Mouse (Mus musculus): ENCODE results near the gene Exoc6b. TPM values are rescaled to one million over a fixed set of nuclear protein-coding genes. Genes with fewer than 3 reads are reported as not detected.

The Exoc6b gene
- polyA plus RNA-seq, 1 experiment from 2014 or later: 53.0 TPM

DNA sequence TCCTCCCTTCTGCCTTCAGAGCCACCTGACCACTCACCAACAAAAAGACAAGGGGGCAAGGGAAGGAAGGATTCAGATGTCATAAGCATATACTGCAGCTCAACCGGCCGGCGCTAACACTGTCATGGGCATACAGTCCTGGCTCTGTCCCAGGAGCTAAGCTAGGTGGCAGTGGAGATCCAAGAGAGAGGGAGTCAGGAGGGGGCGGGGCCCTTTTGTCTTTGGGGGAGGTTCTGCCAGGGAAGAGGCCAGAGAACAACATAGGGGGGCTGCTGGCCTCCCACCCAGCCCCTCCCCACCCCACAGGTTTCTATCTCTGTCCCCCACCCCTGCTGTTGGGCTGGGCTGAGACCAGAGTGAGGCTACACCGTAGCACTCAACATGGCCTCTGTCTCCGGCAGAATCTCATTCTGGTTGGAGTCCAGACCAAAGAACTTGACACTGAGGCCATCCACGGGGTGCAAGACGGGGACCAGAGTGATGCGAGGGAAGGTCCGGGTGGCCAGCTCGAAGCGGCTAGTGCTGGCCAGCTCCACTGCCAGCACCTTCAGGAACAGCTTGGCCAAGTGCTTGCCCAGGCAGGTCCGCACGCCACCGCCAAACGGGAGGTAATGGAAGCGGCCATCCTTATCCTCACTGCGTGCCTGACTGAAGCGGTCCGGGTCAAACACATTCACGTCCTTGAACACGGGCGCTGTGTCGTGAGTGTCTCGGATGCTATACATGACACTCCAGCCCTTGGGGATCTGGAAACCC lies 495.2 kb downstream of the Exoc6b start:
- Histone ChIP-seq H3K27ac (replicated peaks) (no peak overlapping the region), H3K4me1 (replicated peaks) (peaks cover 23% of the 10 kb centered on the region), H3K9ac (no peak overlapping the region), H3K27me3 (peaks cover 12% of the 10 kb centered on the region; the same call in 1 of the 2 replicates), H3K4me3 (peak overlapping the region; percentile 15; the same call in 1 of the 2 replicates), H3K4me2 (peak overlapping the region; percentile 36), H3K9me3 (no peaks in the 10 kb centered on the region), H3K36me3 (no peaks in the 10 kb centered on the region)
- peak; percentile 42; the same call in 1 of the 2 replicates for ATAC-seq (ENCODE audit: low FRiP score, low read depth)
- WGBS: 39% methylated on average over 25 of the region's 25 CpGs

DNA sequence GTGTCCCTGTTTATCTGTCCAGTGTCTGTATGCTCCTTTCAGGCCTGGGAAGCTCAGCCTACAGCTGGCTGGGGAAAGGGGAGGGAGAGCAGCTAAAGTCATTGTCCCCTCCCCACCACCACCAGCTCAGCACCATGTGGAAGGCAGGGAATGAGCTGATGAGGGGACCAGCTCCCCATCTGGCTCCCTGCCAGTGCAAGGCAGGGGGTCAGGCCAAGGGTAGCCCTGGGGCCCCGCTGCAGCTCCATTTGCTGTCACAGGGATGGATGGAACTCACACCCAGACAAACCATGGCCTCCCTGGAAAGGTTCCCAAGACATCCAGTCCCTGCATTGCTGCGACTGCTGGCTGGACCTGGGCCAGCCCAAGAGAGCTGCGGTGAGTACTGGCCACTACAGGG lies 499.3 kb downstream of the Exoc6b start:
- Histone ChIP-seq H3K27me3 (peaks cover 2% of the 10 kb centered on the region; the same call in 1 of the 2 replicates), H3K4me1 (replicated peaks) (peaks cover 24% of the 10 kb centered on the region), H3K9ac (no peak overlapping the region), H3K9me3 (no peaks in the 10 kb centered on the region), H3K36me3 (no peaks in the 10 kb centered on the region), H3K4me3 (no peak overlapping the region), H3K4me2 (no peak overlapping the region), H3K27ac (replicated peaks) (no peak overlapping the region)
- 0 out of 2 replicates have a peak, but pooled peaks have one; percentile 39 for ATAC-seq (ENCODE audit: low FRiP score, low read depth)
- WGBS: 31% methylated on average over 3 of the region's 3 CpGs

DNA sequence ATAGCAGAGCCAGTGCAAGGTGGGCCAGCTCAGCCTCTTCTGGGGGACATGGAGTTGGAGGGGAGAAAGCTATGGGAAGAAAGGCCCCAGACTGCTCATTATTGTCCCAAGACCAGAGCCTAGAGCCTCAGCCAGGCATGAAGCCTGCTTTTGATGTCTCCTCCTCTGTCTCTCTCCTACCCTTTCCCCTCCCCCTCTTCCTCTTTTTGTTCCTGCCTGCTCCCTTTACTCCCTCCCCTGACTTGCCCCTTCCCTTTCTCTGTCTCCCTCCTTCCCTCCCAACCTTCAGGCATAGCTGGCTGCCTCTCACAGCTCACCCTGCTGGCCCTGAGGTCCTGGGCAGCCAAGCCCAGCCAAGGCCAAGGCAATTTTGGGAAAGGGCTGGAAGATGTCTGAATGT lies 499.7 kb downstream of the Exoc6b start:
- H3K4me3 ChIP-seq: no peak overlapping the region
- no peak for ATAC-seq (ENCODE audit: low FRiP score, low read depth)
- H3K9ac ChIP-seq: no peak overlapping the region
- H3K27me3 ChIP-seq: peaks cover 6% of the 10 kb centered on the region; the same call in 1 of the 2 replicates
- no peak overlapping the region for H3K4me2 ChIP-seq
- no peak overlapping the region for H3K27ac ChIP-seq (replicated peaks)
- no peaks in the 10 kb centered on the region for H3K9me3 ChIP-seq
- H3K4me1 ChIP-seq (replicated peaks): peaks cover 24% of the 10 kb centered on the region
- no peaks in the 10 kb centered on the region for H3K36me3 ChIP-seq

DNA sequence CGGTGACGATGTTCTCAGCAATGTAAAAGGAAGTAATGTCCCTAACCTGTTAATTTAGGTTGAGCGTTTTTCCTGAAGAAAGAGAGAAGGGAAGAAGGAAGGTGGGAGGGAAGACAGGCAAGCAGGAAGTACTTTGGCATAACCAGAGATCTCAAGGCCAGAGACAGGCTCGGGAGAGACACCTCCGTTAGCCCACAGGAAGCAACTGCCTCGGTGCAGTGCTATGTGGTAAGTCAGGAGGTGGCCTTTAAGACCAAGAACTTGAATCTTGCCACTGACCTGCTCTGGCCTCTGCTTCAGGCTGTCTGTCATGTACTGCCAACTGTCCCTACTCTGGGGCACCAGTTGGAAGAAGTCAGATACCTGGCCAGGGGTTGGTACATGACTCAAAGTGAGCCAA lies 500.4 kb downstream of the Exoc6b start:
- H3K27ac ChIP-seq (replicated peaks): no peak overlapping the region
- no peak overlapping the region for H3K4me3 ChIP-seq
- no peak overlapping the region for H3K9ac ChIP-seq
- H3K27me3 ChIP-seq: peaks cover 6% of the 10 kb centered on the region; the same call in 1 of the 2 replicates
- no peak overlapping the region for H3K4me2 ChIP-seq
- ATAC-seq (ENCODE audit: low FRiP score, low read depth): no peak
- no peaks in the 10 kb centered on the region for H3K9me3 ChIP-seq
- 81% methylated on average over 6 of the region's 6 CpGs for WGBS
- peaks cover 17% of the 10 kb centered on the region for H3K4me1 ChIP-seq (replicated peaks)
- no peaks in the 10 kb centered on the region for H3K36me3 ChIP-seq

Other genes starting within 250 kb of the Exoc6b start
- gene Spr, start 68.3 kb upstream of the Exoc6b start, polyA plus RNA-seq (2015; fragmentation: Nextera tagmentation; extraction: Ambion mirVana): 36.1 and 36.7 TPM in 2 replicates
- 1.9 TPM in 1 of 2 replicates, not detected in the other for gene Emx1, start 117.9 kb upstream of the Exoc6b start, polyA plus RNA-seq (2015; fragmentation: Nextera tagmentation; extraction: Ambion mirVana)